Comparison of ENCODE assay signal across 34 mouse cellular contexts in genomic region chr2:155973348-155973747, GRCm38 (mm10). TPM values are rescaled to one million over a fixed set of nuclear protein-coding genes. Genes with fewer than 3 reads are reported as not detected.
DNase-seq lines count a peak whose midpoint lies in the region; ATAC-seq and TF ChIP-seq lines count a peak whose summit lies in the region.
"Had no signal": no experiment of that assay in that cellular context is flagged by ENCODE, and none has a peak within 500 bp of the region (broad histone marks: within the 10 kb centered on the region; RNA-seq: fewer than 3 reads in every experiment).

No protein-coding gene starts in this region.

- H3K4me3 ChIP-seq in intestine, embryonic 15.5 days (replicated peaks), result no peak overlapping the region
- H3K4me3 ChIP-seq in intestine, postnatal 0 days (ENCODE audit: low read depth, low read length), result no peak overlapping the region
- no peak overlapping the region for H3K4me3 ChIP-seq in liver, embryonic 12.5 days
- H3K4me3 ChIP-seq in liver, embryonic 14.5 days (ENCODE audit: insufficient read depth in 1 of 2, low read depth in 2 of 2, low read length in 2 of 2), result no peak overlapping the region
- H3K4me3 ChIP-seq: embryonic facial prominence, embryonic 12.5 days; embryonic facial prominence, embryonic 15.5 days; gastrocnemius, adult 2 months; hindbrain, embryonic 12.5 days had no signal

- peaks cover 56% of the 10 kb centered on the region for H3K36me3 ChIP-seq in intestine, embryonic 15.5 days
- H3K36me3 ChIP-seq in intestine, postnatal 0 days (ENCODE audit: control insufficient read depth, insufficient read depth), result peaks cover 76% of the 10 kb centered on the region
- H3K36me3 ChIP-seq in liver, embryonic 12.5 days, result peaks cover 91% of the 10 kb centered on the region
- peaks cover 37% of the 10 kb centered on the region for H3K36me3 ChIP-seq in liver, embryonic 14.5 days (replicated peaks; ENCODE audit: control insufficient read depth, insufficient read depth, low read depth)

- TF ChIP-seq CTCF in intestine, postnatal 0 days (IDR thresholded peaks at IDR 0.05; ENCODE audit: low read depth), result no peak
- no peak for TF ChIP-seq CTCF in liver, embryonic 14.5 days (IDR thresholded peaks at IDR 0.05; ENCODE audit: low read depth)

- 67% methylated on average over 6 of the region's 6 CpGs for WGBS in intestine, embryonic 15.5 days
- WGBS in intestine, postnatal 0 days, result 59% methylated on average over 6 of the region's 6 CpGs
- 58% methylated on average over 6 of the region's 6 CpGs for WGBS in liver, embryonic 12.5 days (ENCODE audit: insufficient replicate concordance)
- 53% methylated on average over 6 of the region's 6 CpGs for WGBS in liver, embryonic 14.5 days (ENCODE audit: insufficient replicate concordance)

- no peaks in the 10 kb centered on the region for H3K27me3 ChIP-seq in intestine, embryonic 15.5 days (replicated peaks)
- H3K27me3 ChIP-seq in intestine, postnatal 0 days (replicated peaks; ENCODE audit: control insufficient read depth, insufficient read depth, low read length), result no peaks in the 10 kb centered on the region
- H3K27me3 ChIP-seq in liver, embryonic 12.5 days (replicated peaks), result no peaks in the 10 kb centered on the region
- H3K27me3 ChIP-seq in liver, embryonic 14.5 days (ENCODE audit: control insufficient read depth, insufficient read depth, low read length), result no peaks in the 10 kb centered on the region
- H3K27me3 ChIP-seq: embryonic facial prominence, embryonic 12.5 days; embryonic facial prominence, embryonic 15.5 days; hindbrain, embryonic 12.5 days had no signal

- TF ChIP-seq EP300 in liver, embryonic 14.5 days (IDR thresholded peaks at IDR 0.05; ENCODE audit: low read depth), result no peak

- DNase-seq in liver, result no peak
- DNase-seq in liver, embryonic 14.5 days (ENCODE audit: low read depth in 3 of 3, low spot score in 3 of 3), result no peak
- DNase-seq in retina, postnatal 7 days (ENCODE audit: low read depth, low spot score), result peak; percentile 51
- DNase-seq in spleen, postnatal 10 days (ENCODE audit: low spot score in 2 of 2), result no peak
- no peak for DNase-seq in adrenal gland, postnatal 4 days (ENCODE audit: low spot score in 2 of 2)
- DNase-seq: adrenal gland, adult 8-10 months; adrenal gland, postnatal 25 days; cerebellum, adult 11 months; cerebellum, adult 2 months; cerebellum, adult 9-11 months; cerebellum, postnatal 25 days; forebrain, postnatal 0 days; gastrocnemius, adult 2 months; gastrocnemius, postnatal 14 days; heart, adult 11 months had no signal

- ATAC-seq in intestine, embryonic 15.5 days, result peak; percentile 84
- no peak for ATAC-seq in intestine, postnatal 0 days
- peak; percentile 57 for ATAC-seq in liver, embryonic 12.5 days
- 0 out of 2 replicates have a peak, but pooled peaks have one; percentile 23 for ATAC-seq in liver, embryonic 14.5 days (ENCODE audit: insufficient read depth)
- ATAC-seq: activated CD4-positive, CD25-positive, alpha-beta regulatory T cell, adult 4 months; forebrain, embryonic 14.5 days; forebrain, postnatal 0 days had no signal

- no peak overlapping the region for H3K27ac ChIP-seq in intestine, embryonic 15.5 days
- no peak overlapping the region for H3K27ac ChIP-seq in intestine, postnatal 0 days (ENCODE audit: low read depth, low read length)
- H3K27ac ChIP-seq in liver, embryonic 12.5 days, result no peak overlapping the region
- no peak overlapping the region for H3K27ac ChIP-seq in liver, embryonic 14.5 days
- H3K27ac ChIP-seq: embryonic facial prominence, embryonic 12.5 days; embryonic facial prominence, embryonic 15.5 days; gastrocnemius, adult 2 months; hindbrain, embryonic 12.5 days had no signal

- H3K4me2 ChIP-seq in intestine, embryonic 15.5 days (replicated peaks), result no peak overlapping the region
- no peak overlapping the region for H3K4me2 ChIP-seq in intestine, postnatal 0 days (replicated peaks; ENCODE audit: low read depth)
- H3K4me2 ChIP-seq in liver, embryonic 12.5 days, result no peak overlapping the region
- H3K4me2 ChIP-seq in liver, embryonic 14.5 days (ENCODE audit: low read depth), result no peak overlapping the region
- H3K4me2 ChIP-seq: embryonic facial prominence, embryonic 12.5 days; embryonic facial prominence, embryonic 15.5 days; heart, embryonic 11.5 days; hindbrain, embryonic 12.5 days had no signal

- no peak overlapping the region for H3K9ac ChIP-seq in intestine, embryonic 15.5 days
- no peak overlapping the region for H3K9ac ChIP-seq in intestine, postnatal 0 days (ENCODE audit: low read depth, low read length)
- no peak overlapping the region for H3K9ac ChIP-seq in liver, embryonic 12.5 days
- H3K9ac ChIP-seq in liver, embryonic 14.5 days (replicated peaks), result no peak overlapping the region
- H3K9ac ChIP-seq: embryonic facial prominence, embryonic 12.5 days; embryonic facial prominence, embryonic 15.5 days; forebrain, postnatal 0 days; hindbrain, embryonic 12.5 days had no signal

- H3K9me3 ChIP-seq in intestine, embryonic 15.5 days, result no peaks in the 10 kb centered on the region
- no peaks in the 10 kb centered on the region for H3K9me3 ChIP-seq in intestine, postnatal 0 days (ENCODE audit: control insufficient read depth)
- no peaks in the 10 kb centered on the region for H3K9me3 ChIP-seq in liver, embryonic 12.5 days (replicated peaks)
- H3K9me3 ChIP-seq in liver, embryonic 14.5 days (ENCODE audit: control insufficient read depth, low read length), result no peaks in the 10 kb centered on the region
- H3K9me3 ChIP-seq: embryonic facial prominence, embryonic 12.5 days; embryonic facial prominence, embryonic 15.5 days; hindbrain, embryonic 12.5 days had no signal

- H3K4me1 ChIP-seq in intestine, embryonic 15.5 days (replicated peaks), result no peaks in the 10 kb centered on the region
- H3K4me1 ChIP-seq in intestine, postnatal 0 days (replicated peaks; ENCODE audit: control insufficient read depth, insufficient read depth, low read length), result no peaks in the 10 kb centered on the region
- H3K4me1 ChIP-seq in liver, embryonic 12.5 days, result peaks cover 15% of the 10 kb centered on the region
- peaks cover 0 to 7% of the 10 kb centered on the region in 2 experiments; a peak in 3 of 4 replicates for H3K4me1 ChIP-seq in liver, embryonic 14.5 days (replicated peaks; ENCODE audit: control insufficient read depth in 2 of 2, insufficient read depth in 2 of 2, low read length in 1 of 2)
- H3K4me1 ChIP-seq: embryonic facial prominence, embryonic 12.5 days; embryonic facial prominence, embryonic 15.5 days; hindbrain, embryonic 12.5 days had no signal

RNA-seq across cellular contexts. Expression of gene Cep250, which starts 17.1 kb away (rescaled TPM):
- 17.0 and 18.1 TPM in 2 replicates for polyA plus RNA-seq in intestine, embryonic 15.5 days (2015; fragmentation: Nextera tagmentation; extraction: Ambion mirVana)
- polyA plus RNA-seq in intestine, postnatal 0 days (2015; fragmentation: Nextera tagmentation; extraction: Ambion mirVana), result 4.0 and 5.9 TPM in 2 replicates
- polyA plus RNA-seq in liver, embryonic 12.5 days (2016; fragmentation: Nextera tagmentation; extraction: Ambion mirVana), result 20.7 and 21.4 TPM in 2 replicates
- 6.0 and 9.8 TPM in 2 replicates for polyA plus RNA-seq in liver, embryonic 14.5 days (2012; rRNA removed)
- 7.4 and 9.3 TPM in 2 replicates for polyA plus RNA-seq in liver, embryonic 14.5 days (2014; fragmentation: Nextera tagmentation; extraction: Ambion mirVana)
- total RNA-seq in adrenal gland, postnatal 4 days (2021), result 10 to 100 TPM; 26.8 to 29.9 TPM

RNA-seq across cellular contexts. Expression of gene Gdf5, which starts 28.2 kb away (rescaled TPM):
- polyA plus RNA-seq in intestine, embryonic 15.5 days (2015; fragmentation: Nextera tagmentation; extraction: Ambion mirVana), result 1.2 TPM in 2 replicates
- 0.26 and 1.0 TPM in 2 replicates for polyA plus RNA-seq in intestine, postnatal 0 days (2015; fragmentation: Nextera tagmentation; extraction: Ambion mirVana)
- polyA plus RNA-seq in liver, embryonic 12.5 days (2016; fragmentation: Nextera tagmentation; extraction: Ambion mirVana), result 0.07 and 0.23 TPM in 2 replicates
- polyA plus RNA-seq in liver, embryonic 14.5 days (2012; rRNA removed), result 0.02 and 0.09 TPM in 2 replicates
- polyA plus RNA-seq in liver, embryonic 14.5 days (2014; fragmentation: Nextera tagmentation; extraction: Ambion mirVana), result not detected in 2 replicates
- 1 to 10 TPM in 1 of 2 experiments, under 1 TPM in 1; 0.64 to 1.1 TPM for total RNA-seq in adrenal gland, postnatal 4 days (2021)
- total RNA-seq: common myeloid progenitor, adult 5-6 weeks; gastrocnemius, postnatal 14 days; heart, adult 8-10 months; heart, postnatal 25 days; hematopoietic stem cell, adult 5-6 weeks had no signal
- polyA plus RNA-seq: activated CD4-positive, CD25-positive, alpha-beta regulatory T cell, adult 4 months had no signal

RNA-seq across cellular contexts. Expression of gene Gm15557, which starts 32.8 kb away (rescaled TPM):
- not detected in 2 replicates for polyA plus RNA-seq in intestine, embryonic 15.5 days (2015; fragmentation: Nextera tagmentation; extraction: Ambion mirVana)
- polyA plus RNA-seq in intestine, postnatal 0 days (2015; fragmentation: Nextera tagmentation; extraction: Ambion mirVana), result not detected in 2 replicates
- polyA plus RNA-seq in liver, embryonic 12.5 days (2016; fragmentation: Nextera tagmentation; extraction: Ambion mirVana), result not detected in 2 replicates
- polyA plus RNA-seq in liver, embryonic 14.5 days (2012; rRNA removed), result not detected in 2 replicates
- not detected in 2 replicates for polyA plus RNA-seq in liver, embryonic 14.5 days (2014; fragmentation: Nextera tagmentation; extraction: Ambion mirVana)
- total RNA-seq in adrenal gland, postnatal 4 days (2021), result not detected
- total RNA-seq: adrenal gland, adult 8-10 months; adrenal gland, postnatal 25 days; common myeloid progenitor, adult 5-6 weeks; ES-E14; forebrain, postnatal 0 days; gastrocnemius, adult 2 months; gastrocnemius, postnatal 14 days; gastrocnemius, postnatal 4 days; heart, adult 8-10 months; heart, postnatal 25 days; hematopoietic stem cell, adult 5-6 weeks had no signal
- polyA plus RNA-seq: activated CD4-positive, CD25-positive, alpha-beta regulatory T cell, adult 4 months; cerebellum, adult 2 months; embryonic facial prominence, embryonic 12.5 days; forebrain, embryonic 11.5 days; forebrain, embryonic 14.5 days; forebrain, postnatal 0 days; frontal cortex, adult 2 months; heart, embryonic 11.5 days; heart, embryonic 14.5 days; heart, postnatal 0 days; hindbrain, embryonic 12.5 days had no signal

RNA-seq across cellular contexts. Expression of gene 6430550D23Rik, which starts 34.4 kb away (rescaled TPM):
- polyA plus RNA-seq in intestine, embryonic 15.5 days (2015; fragmentation: Nextera tagmentation; extraction: Ambion mirVana), result 0.99 and 1.2 TPM in 2 replicates
- 0.59 and 1.5 TPM in 2 replicates for polyA plus RNA-seq in intestine, postnatal 0 days (2015; fragmentation: Nextera tagmentation; extraction: Ambion mirVana)
- 1.3 and 1.6 TPM in 2 replicates for polyA plus RNA-seq in liver, embryonic 12.5 days (2016; fragmentation: Nextera tagmentation; extraction: Ambion mirVana)
- polyA plus RNA-seq in liver, embryonic 14.5 days (2012; rRNA removed), result 1.6 and 2.1 TPM in 2 replicates
- 0.41 and 1.9 TPM in 2 replicates for polyA plus RNA-seq in liver, embryonic 14.5 days (2014; fragmentation: Nextera tagmentation; extraction: Ambion mirVana)
- total RNA-seq in adrenal gland, postnatal 4 days (2021), result 1 to 10 TPM; 2.8 to 3.9 TPM
- total RNA-seq: common myeloid progenitor, adult 5-6 weeks had no signal

RNA-seq across cellular contexts. Expression of gene Ergic3, which starts 34.5 kb away (rescaled TPM):
- 209 and 252 TPM in 2 replicates for polyA plus RNA-seq in intestine, embryonic 15.5 days (2015; fragmentation: Nextera tagmentation; extraction: Ambion mirVana)
- polyA plus RNA-seq in intestine, postnatal 0 days (2015; fragmentation: Nextera tagmentation; extraction: Ambion mirVana), result 227 and 235 TPM in 2 replicates
- polyA plus RNA-seq in liver, embryonic 12.5 days (2016; fragmentation: Nextera tagmentation; extraction: Ambion mirVana), result 100 and 104 TPM in 2 replicates
- 72.8 and 90.2 TPM in 2 replicates for polyA plus RNA-seq in liver, embryonic 14.5 days (2012; rRNA removed)
- 95.7 and 98.0 TPM in 2 replicates for polyA plus RNA-seq in liver, embryonic 14.5 days (2014; fragmentation: Nextera tagmentation; extraction: Ambion mirVana)
- 100 to 1,000 TPM; 224 to 225 TPM for total RNA-seq in adrenal gland, postnatal 4 days (2021)
